Mouse (Mus musculus) liver, adult 2 months (tissue): Measurements from ENCODE around the gene Set. TPM values are rescaled to one million over a fixed set of nuclear protein-coding genes. Genes with fewer than 3 reads are reported as not detected.

Experiments used
- DNase-seq: peaks from one replicate; pipeline ENCODE4 v3.0.0-alpha.2; 2011; ENCODE audit warnings: low read depth, low spot score; ENCODE audit errors: extremely low read depth
- H3K27ac ChIP-seq: fragments of 200-500 bp; replicated peaks from 2 replicates; pipeline ENCODE4 v1.5.1; 2012; ENCODE audit warnings: low read depth, mild to moderate bottlenecking, control low read depth, inconsistent platforms, low read length; ENCODE audit not compliant: insufficient read depth
- H3K27me3 ChIP-seq: fragments of 200-500 bp; 2 replicates; pipeline ENCODE4 v1.6.1; 2012; ENCODE audit warnings: mild to moderate bottlenecking, moderate library complexity, low read length, inconsistent platforms; ENCODE audit not compliant: control insufficient read depth, insufficient read depth
- H3K36me3 ChIP-seq: fragments of 200-500 bp; 2 replicates; pipeline ENCODE4 v1.6.1; 2012; ENCODE audit warnings: low read length, inconsistent platforms; ENCODE audit not compliant: control insufficient read depth, insufficient read depth
- H3K4me1 ChIP-seq: fragments of 200-500 bp; 2 replicates; pipeline ENCODE4 v1.6.1; 2011; ENCODE audit warnings: low read length; ENCODE audit not compliant: control insufficient read depth, insufficient read depth
- H3K4me3 ChIP-seq: fragments of 200-500 bp; 2 replicates; pipeline ENCODE4 v1.5.1; 2011; ENCODE audit warnings: low read depth, mild to moderate bottlenecking, control low read depth, low read length, moderate library complexity; ENCODE audit not compliant: insufficient read depth
- H3K79me2 ChIP-seq: fragments of 200-500 bp; 2 replicates; pipeline ENCODE4 v1.6.1; 2012; ENCODE audit warnings: inconsistent platforms, mild to moderate bottlenecking, low read length, moderate library complexity; ENCODE audit not compliant: control insufficient read depth, insufficient read depth
- H3K9ac ChIP-seq: fragments of 200-500 bp; 2 replicates; pipeline ENCODE4 v1.6.1; 2012; ENCODE audit warnings: low read depth, mild to moderate bottlenecking, control low read depth, inconsistent platforms, low read length
- CTCF ChIP-seq: fragments of 200-500 bp; IDR thresholded peaks from 2 replicates; pipeline ENCODE4 v1.5.1; 2011; ENCODE audit warnings: low read depth, low read length, control low read depth
- POLR2A ChIP-seq: fragments of 200-500 bp; IDR thresholded peaks from 2 replicates; pipeline ENCODE4 v1.6.1; 2011; ENCODE audit warnings: low read length, control low read depth; ENCODE audit not compliant: insufficient read depth; ENCODE audit errors: extremely low read depth
- WGBS: fragments of 180-500 bp; shearing (Covaris S2); methylation state at CpG from one replicate; pipeline ENCODE4 v1.1.7; 2018; 5-methylcytosine and 5-hydroxymethylcytosine counted together
- polyA plus RNA-seq: library from polyadenylated mRNA; depleted of rRNA; stranded (reverse); fragments of >200 nt; gene quantifications from 2 replicates; pipeline ENCODE4 v1.2.3, GENCODE M21; 2012
- total RNA-seq: library from RNA; depleted of rRNA; stranded (reverse); fragments of >200 nt; gene quantifications from 2 replicates; pipeline ENCODE4 v1.2.3, GENCODE M21; 2014

The Set gene
- total and polyA plus RNA-seq, 2 experiments, result 26.3 to 85.1 TPM

- TF ChIP-seq CTCF, result peak; percentile 75
- TF ChIP-seq POLR2A, result no peak
- Histone ChIP-seq H3K4me3 (no peak overlapping the region), H3K27me3 (no peaks in the 10 kb centered on the region), H3K4me1 (no peaks in the 10 kb centered on the region), H3K79me2 (no peaks in the 10 kb centered on the region), H3K36me3 (no peaks in the 10 kb centered on the region), H3K27ac (no peak overlapping the region), H3K9ac (no peak overlapping the region)
- 87% methylated on average over 2 of the region's 2 CpGs for WGBS
- DNase-seq, result peak; percentile 47
These were observed 38.8 kb downstream of the Set start for GRCm38 (mm10) chr2:30095882-30096527.

- TF ChIP-seq CTCF (no peak), POLR2A (no peak)
- Histone ChIP-seq H3K27ac (no peak overlapping the region), H3K79me2 (no peaks in the 10 kb centered on the region), H3K27me3 (no peaks in the 10 kb centered on the region), H3K4me3 (no peak overlapping the region), H3K36me3 (peaks cover 7% of the 10 kb centered on the region; the same call in 1 of the 2 replicates), H3K9ac (no peak overlapping the region), H3K4me1 (no peaks in the 10 kb centered on the region)
- WGBS, result 61% methylated on average over 4 of the region's 4 CpGs
- no peak for DNase-seq
These were observed 43.0 kb downstream of the Set start for GRCm38 (mm10) chr2:30100214-30100613.

DNA sequence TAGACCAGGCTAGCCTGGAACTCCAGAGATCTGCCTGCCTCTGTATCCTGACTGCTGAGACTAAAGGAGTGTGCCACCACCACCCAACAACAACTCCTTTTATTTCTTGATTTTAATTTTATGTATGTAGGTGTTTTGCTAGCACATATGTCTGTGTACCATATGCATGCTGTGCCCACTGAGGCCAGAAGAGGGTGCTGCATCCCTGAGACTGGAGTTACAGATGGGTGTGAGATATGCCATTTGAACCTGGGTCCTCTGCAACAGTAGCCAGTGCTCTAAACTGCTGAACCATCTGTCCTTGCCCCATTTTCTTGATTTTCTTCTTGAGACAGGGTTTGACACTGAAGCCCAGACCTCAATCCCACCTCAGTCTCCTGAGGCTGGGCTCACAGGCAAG, 49.2 kb downstream of the Set start:
- no peak overlapping the region for H3K27ac ChIP-seq
- peaks cover 6% of the 10 kb centered on the region; the same call in 1 of the 2 replicates for H3K36me3 ChIP-seq
- H3K79me2 ChIP-seq, result no peaks in the 10 kb centered on the region
- peak; percentile 26 for DNase-seq
- no peaks in the 10 kb centered on the region for H3K27me3 ChIP-seq
- H3K4me3 ChIP-seq, result no peak overlapping the region
- TF ChIP-seq CTCF, result peak; percentile 72
- no peak for TF ChIP-seq POLR2A
- no peaks in the 10 kb centered on the region for H3K4me1 ChIP-seq
- no peak overlapping the region for H3K9ac ChIP-seq

DNA sequence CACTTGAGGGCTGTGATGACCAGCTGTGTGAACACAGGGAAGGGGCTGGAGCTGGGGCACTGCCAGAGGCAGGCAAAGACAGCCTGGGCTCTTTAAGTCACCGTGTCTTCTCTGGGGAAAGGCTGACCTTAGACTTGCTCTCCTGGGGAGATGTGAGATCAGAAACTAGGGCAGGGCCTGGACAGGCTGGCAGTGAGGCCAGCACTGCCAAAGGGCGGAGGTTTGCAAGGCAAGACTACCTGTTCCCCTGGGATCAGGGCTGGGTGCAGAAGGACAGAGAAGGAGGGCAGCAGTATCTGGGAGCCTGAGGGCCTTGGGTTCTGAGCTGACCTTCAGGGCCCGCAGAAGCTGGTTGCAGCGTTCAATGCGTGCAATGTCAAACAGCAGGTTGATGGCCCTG, 50.5 kb downstream of the Set start:
- H3K27me3 ChIP-seq, result no peaks in the 10 kb centered on the region
- WGBS, result 90% methylated on average over 5 of the region's 5 CpGs
- no peak overlapping the region for H3K9ac ChIP-seq
- TF ChIP-seq POLR2A (no peak), CTCF (no peak)
- no peaks in the 10 kb centered on the region for H3K4me1 ChIP-seq
- DNase-seq, result no peak
- no peak overlapping the region for H3K27ac ChIP-seq
- H3K4me3 ChIP-seq, result no peak overlapping the region
- no peaks in the 10 kb centered on the region for H3K79me2 ChIP-seq
- H3K36me3 ChIP-seq, result peaks cover 7% of the 10 kb centered on the region; the same call in 1 of the 2 replicates

GRCm38 (mm10) chr2:30108260-30108659, 51.1 kb downstream of the Set start:
- DNase-seq, result no peak
- Histone ChIP-seq H3K27ac (no peak overlapping the region), H3K27me3 (no peaks in the 10 kb centered on the region), H3K9ac (no peak overlapping the region), H3K36me3 (peaks cover 2% of the 10 kb centered on the region; the same call in 1 of the 2 replicates), H3K79me2 (no peaks in the 10 kb centered on the region), H3K4me3 (no peak overlapping the region), H3K4me1 (no peaks in the 10 kb centered on the region)
- TF ChIP-seq POLR2A, result no peak
- no peak for TF ChIP-seq CTCF
- WGBS, result 91% methylated on average over 4 of the region's 4 CpGs

DNA sequence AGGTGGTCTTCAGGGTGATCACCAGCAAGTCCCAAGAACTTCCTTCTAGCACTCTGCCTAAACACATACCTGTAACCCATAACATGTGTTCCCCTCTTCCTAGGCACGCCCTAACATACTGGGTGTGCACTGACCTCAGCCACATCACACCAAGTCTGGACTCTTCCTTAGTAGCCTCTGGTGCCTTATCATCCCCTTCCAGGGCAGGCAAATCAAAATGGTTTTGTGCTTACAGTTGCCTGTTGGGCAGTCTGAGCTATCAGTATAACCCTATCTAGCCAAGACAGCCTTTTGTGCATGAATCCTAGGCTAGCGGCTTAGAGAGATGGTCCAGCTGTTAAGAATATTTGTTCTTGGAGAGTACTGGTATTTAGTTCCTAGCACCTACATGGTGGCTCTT, 54.3 kb downstream of the Set start:
- no peaks in the 10 kb centered on the region for H3K27me3 ChIP-seq
- H3K9ac ChIP-seq, result no peak overlapping the region
- no peaks in the 10 kb centered on the region for H3K79me2 ChIP-seq
- peaks cover 2% of the 10 kb centered on the region; the same call in 1 of the 2 replicates for H3K36me3 ChIP-seq
- no peak overlapping the region for H3K4me3 ChIP-seq
- TF ChIP-seq CTCF (no peak), POLR2A (no peak)
- no peak overlapping the region for H3K27ac ChIP-seq
- no peaks in the 10 kb centered on the region for H3K4me1 ChIP-seq
- WGBS, result 99% methylated on average over 2 of the region's 2 CpGs
- DNase-seq, result no peak
